Mouse (Mus musculus) cerebellum, adult 9-10 months (tissue): ENCODE results near the gene Gm15517.
"Not testable (repeated sequence)": the region's sequence is repeated elsewhere in the genome, so short reads cannot be mapped to it uniquely, and the experiment has no call there.

Source experiments
- DNase-seq: peaks from one replicate; pipeline ENCODE4 v3.0.0; 2022

Gene Gm15517

GRCm38 (mm10) chr7:44271309-44271708 lies 10.1 kb downstream of the Gm15517 start:
- DNase-seq = no peak

DNA sequence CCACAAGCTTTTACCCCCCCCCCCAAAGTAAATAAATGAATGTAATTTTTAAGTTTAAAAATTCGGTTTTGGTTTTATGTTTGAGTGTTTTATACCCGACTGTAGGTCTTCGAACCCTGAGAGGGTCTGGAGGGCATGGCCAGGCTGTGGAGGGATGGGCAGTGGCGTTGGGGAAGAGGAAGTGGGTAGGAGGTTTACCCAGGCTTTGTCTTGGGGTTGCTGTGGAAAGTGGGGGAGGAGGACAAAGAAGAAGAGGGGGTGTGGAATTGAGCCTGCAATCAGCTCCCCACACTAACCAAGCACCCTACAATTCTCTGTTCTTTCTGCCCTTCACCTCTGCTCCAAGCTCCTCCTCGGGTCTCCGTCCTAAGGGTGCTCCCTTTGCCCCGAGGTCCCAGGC lies 11.3 kb downstream of the Gm15517 start:
- no peak for DNase-seq

GRCm38 (mm10) chr7:44273446-44273845 lies 12.2 kb downstream of the Gm15517 start:
- no peak for DNase-seq

GRCm38 (mm10) chr7:44274096-44274495 lies 12.8 kb downstream of the Gm15517 start:
- no peak for DNase-seq

GRCm38 (mm10) chr7:44275546-44275945 lies 14.3 kb downstream of the Gm15517 start:
- DNase-seq = no peak

DNA sequence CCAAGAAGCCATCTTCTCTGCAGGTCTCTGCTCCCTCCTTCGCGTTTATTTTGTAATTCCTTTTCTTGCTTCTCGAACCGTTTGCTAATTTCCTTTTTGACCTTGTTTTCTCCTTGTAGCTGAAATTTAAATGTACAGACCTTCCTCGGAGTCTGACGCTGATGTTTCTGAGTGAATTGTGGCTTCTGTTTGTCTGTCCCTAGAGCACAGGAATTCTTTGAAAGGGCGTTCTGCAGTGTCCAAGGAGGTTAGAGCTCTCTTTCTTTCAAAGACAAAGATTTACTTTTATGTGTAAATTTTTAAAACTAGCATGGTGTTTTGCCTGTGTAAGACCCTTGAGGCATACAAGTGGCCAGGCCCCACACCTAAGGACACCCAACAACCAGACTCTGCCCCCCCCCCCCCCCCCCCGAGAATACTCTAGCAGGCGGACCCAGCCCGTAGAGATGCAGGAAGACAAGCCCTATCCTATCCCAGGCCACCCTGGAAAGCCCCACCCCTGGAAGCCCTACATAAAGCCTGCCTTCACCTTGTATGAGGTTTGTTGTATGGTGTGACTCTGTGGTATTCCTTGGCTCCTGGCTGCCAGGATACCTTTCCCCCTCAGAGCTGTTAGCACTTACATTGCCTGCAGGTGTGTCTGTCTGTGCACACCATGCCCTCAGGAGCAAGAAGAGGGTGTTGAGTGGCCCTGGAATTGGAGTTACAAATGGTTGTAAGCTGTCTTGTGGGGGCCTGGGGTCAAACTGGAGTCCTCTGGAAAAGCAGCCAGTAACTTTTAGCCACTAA lies 15.4 kb downstream of the Gm15517 start:
- DNase-seq = no peak

DNA sequence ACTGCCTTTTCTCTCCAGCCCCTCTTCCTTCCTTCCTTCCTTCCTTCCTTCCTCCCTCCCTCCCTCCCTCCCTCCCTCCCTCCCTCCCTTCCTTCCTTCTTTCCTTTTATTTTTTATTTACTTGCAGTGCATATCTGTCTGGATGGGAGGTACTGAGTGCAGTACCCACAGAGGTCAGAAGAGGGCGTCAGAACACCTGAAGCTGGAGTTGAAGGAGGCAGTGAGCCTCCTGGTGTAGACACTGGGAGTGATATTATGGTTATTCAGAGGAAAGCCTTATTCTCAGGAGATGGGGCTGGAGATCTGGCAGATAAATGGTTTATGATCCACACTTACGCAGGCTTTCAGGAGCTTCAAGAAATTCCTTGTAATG lies 16.0 kb downstream of the Gm15517 start:
- DNase-seq = peak; percentile 82

DNA sequence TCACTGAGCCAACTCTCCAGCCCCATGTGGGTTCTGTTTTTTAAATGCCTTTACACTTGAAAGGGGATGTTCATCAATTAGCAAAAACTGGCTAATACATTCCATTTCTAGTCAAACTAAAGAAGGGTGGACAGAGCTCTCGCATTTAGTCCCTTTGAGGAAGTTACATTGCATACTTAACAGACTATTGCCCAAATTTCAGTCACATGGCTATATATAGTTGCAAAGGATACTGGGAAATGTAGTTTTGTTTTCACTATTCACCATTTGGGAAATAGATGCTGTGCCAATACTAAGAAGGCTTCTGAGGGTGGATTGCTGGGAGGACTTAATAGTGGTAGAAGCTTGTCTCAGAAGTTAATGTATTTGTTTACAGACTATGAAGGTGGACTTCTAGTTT lies 19.7 kb downstream of the Gm15517 start:
- DNase-seq = no peak

GRCm38 (mm10) chr7:44281586-44281985 lies 20.3 kb downstream of the Gm15517 start:
- DNase-seq = no peak

DNA sequence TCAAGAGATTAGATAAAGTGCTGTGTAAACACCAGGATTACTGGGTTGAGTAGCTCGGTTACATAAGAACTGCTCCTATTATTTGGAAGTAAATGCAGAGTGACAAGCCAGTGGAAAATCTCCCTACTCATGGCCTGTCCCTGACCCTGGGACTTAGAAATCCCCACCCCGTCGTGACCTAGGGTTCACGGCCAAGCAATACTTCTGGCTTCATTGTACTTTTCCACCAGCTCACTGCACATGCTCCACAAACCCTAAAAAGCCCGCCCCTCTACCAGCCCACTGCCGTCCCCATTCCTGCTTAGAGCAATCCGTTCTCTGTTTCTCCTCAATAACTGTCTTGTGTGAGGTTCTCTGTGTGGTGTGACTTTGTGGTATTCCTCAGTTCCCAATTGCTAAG lies 26.5 kb downstream of the Gm15517 start:
- DNase-seq = no peak

DNA sequence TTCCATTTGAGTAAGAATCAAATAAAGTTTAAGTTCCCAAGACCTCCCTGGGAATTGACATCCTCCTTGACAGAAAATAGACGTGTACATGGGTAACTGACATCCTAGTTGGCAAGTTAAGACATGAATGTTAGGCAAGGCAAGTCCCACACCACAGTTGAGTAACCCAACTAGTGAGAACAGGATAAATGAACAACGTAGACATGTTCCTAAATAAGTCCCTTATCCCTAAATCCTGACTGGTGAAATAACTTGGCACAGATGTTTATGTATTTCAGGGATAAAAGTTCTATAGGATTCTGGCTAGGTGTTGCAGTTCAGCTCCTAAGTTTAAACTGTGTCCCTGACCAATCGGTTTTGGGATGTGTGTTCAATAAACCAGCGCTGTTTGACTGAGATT lies 29.7 kb downstream of the Gm15517 start:
- no peak for DNase-seq

- DNase-seq = no peak
Measured at GRCm38 (mm10) chr7:44291418-44291817, 30.2 kb downstream of the Gm15517 start.

DNA sequence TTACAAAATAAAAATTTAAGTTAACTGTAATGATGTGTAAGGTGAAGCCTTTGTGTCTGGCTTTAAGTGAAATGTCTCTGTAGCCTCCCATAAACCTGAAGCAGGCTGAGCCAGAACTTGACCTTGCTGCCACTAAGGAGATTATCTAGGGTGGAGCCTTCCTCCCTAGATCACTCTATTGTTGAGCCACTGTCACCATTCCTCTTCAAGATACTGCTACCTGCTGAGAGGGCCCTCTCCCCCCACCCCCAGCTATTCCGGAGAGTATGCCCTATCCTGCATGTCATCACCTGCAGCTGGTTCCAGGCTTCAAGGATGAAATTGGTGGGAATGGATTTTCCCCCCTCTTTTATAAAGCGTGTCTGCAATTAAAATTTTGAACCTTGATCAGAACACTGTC lies 36.3 kb downstream of the Gm15517 start:
- DNase-seq = not testable (repeated sequence)

GRCm38 (mm10) chr7:44303346-44304340 lies 42.4 kb downstream of the Gm15517 start:
- DNase-seq = peak; percentile 70

DNA sequence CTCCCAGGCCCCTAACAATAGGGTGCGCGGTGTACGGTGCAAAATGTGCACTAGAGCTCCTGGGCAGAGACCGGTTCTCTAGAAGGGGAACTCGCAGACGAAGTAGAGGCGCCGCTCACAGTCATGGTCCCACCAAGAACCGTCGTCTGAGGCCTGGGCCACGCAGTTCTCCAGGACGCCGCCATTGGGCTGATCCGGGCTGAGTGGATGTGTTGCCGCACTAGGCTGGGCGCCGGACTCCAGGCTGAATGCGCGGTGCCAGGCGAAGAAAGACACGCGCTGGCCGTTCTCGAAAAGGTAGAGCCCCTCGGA lies 43.2 kb downstream of the Gm15517 start:
- DNase-seq = no peak

DNA sequence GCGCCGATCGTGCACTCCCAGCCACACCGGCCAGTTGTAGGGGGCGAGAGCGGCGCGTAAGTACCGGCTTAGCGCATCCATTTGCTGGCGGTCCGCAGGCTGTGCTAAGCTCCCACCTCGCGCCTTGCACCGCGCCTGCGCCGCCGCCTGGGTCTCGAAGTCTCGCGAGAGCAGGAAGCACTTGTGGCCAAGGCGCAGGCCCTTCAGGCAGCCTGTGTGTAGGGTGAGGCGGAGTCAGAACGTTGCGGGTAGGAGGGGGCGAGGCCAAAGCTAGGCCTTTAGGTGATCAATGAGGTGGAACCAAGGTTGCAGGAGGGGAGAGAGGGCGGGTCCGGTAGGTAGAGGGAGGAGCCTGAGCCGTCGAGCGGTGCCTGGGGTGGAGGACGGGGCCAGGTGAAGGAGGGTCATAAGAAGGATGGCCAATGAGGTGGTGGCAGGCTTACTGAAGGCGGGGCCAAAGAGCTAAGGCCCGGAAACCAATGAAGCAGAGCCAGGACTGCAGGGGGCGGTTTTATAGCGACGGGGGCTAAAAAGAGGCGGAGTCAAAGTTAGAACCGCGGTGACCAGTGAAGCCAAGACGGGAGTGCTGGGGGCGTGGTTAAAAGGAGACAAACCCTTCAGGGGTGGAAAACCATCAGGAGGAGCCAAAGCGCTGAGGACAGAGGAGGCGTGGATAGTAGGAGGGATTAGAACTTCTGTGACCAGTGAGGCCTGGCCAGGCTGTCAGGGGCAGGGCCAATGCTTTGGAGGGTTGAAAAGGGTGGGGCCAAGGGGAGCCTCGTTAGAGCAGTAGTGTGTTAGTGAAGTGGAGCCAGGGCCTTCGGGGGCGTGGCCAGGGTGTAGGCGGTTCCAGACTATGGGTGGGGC lies 43.8 kb downstream of the Gm15517 start:
- peak; percentile 100 for DNase-seq

DNA sequence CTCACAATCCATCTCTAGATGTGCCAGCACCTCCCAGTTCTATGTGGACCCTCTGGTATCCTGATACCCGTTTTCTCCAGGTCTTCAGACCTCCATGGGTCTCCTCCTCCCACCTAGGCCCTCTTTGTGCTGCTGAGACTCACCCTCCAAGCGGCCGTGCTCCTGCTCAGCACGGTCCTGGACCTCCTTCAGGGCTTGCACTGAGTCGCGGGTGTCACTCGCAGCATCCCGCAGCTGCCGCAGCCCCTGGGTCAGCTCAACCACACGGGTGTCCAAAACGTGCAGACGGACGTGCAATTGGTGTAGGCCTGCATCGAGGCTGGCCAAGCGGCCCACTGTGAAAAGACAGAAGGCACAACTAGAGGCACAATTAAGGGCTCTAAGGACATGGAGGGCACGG lies 44.4 kb downstream of the Gm15517 start:
- no peak for DNase-seq

GRCm38 (mm10) chr7:44306516-44307240 lies 45.4 kb downstream of the Gm15517 start, which contains the start of gene Clec11a:
Gene Clec11a, minus strand, starts transcription at chr7:44306902.
- peak; percentile 62 for DNase-seq

- peak; percentile 50 for DNase-seq
Measured at GRCm38 (mm10) chr7:44307261-44308020, 46.2 kb downstream of the Gm15517 start.

GRCm38 (mm10) chr7:44309475-44310284 lies 48.4 kb downstream of the Gm15517 start, which contains the start of gene Shank1:
Gene Shank1, plus strand, starts transcription at chr7:44310253.
- DNase-seq = peak; percentile 64
